ENCODE assay signal across 30 mouse cellular contexts in genomic region chrX:106951016-106951415, GRCm38 (mm10). TPM values are rescaled to one million over a fixed set of nuclear protein-coding genes. Genes with fewer than 3 reads are reported as not detected.
A peak's percentile ranks its signal among the peaks of the same experiment; 100 is the strongest.
DNase-seq lines count a peak whose midpoint lies in the region; ATAC-seq and TF ChIP-seq lines count a peak whose summit lies in the region.
"Had no signal": no experiment of that assay in that cellular context is flagged by ENCODE, and none has a peak within 500 bp of the region (broad histone marks: within the 10 kb centered on the region; RNA-seq: fewer than 3 reads in every experiment).

No protein-coding gene starts in this region.

- no peak overlapping the region for H3K4me3 ChIP-seq in heart, postnatal 0 days (ENCODE audit: low read depth, low read length)
- no peak overlapping the region for H3K4me3 ChIP-seq in midbrain, embryonic 11.5 days (ENCODE audit: low read depth, low read length)
- H3K4me3 ChIP-seq in midbrain, embryonic 16.5 days (ENCODE audit: low read depth, low read length) = no peak overlapping the region
- H3K4me3 ChIP-seq: embryonic facial prominence, embryonic 13.5 days; forebrain, embryonic 12.5 days; heart, embryonic 13.5 days; hindbrain, embryonic 13.5 days; limb, embryonic 12.5 days; liver, embryonic 15.5 days; midbrain, embryonic 15.5 days had no signal

- H3K27ac ChIP-seq in heart, postnatal 0 days (ENCODE audit: low read depth) = no peak overlapping the region; the same call in 1 of the 2 replicates
- no peak overlapping the region for H3K27ac ChIP-seq in midbrain, embryonic 11.5 days (ENCODE audit: low read depth, low read length)
- H3K27ac ChIP-seq in midbrain, embryonic 16.5 days (ENCODE audit: low read length) = no peak overlapping the region
- H3K27ac ChIP-seq: embryonic facial prominence, embryonic 13.5 days; forebrain, embryonic 12.5 days; heart, embryonic 13.5 days; hindbrain, embryonic 13.5 days; limb, embryonic 12.5 days; liver, embryonic 15.5 days; macrophage; midbrain, embryonic 15.5 days; stomach, postnatal 0 days had no signal

- H3K9ac ChIP-seq in heart, postnatal 0 days (replicated peaks; ENCODE audit: low read depth, low read length) = no peak overlapping the region
- no peak overlapping the region for H3K9ac ChIP-seq in midbrain, embryonic 11.5 days (ENCODE audit: low read length)
- no peak overlapping the region for H3K9ac ChIP-seq in midbrain, embryonic 16.5 days (ENCODE audit: low read depth, low read length)
- H3K9ac ChIP-seq: embryonic facial prominence, embryonic 13.5 days; forebrain, embryonic 12.5 days; forebrain, postnatal 0 days; heart, embryonic 13.5 days; hindbrain, embryonic 13.5 days; limb, embryonic 12.5 days; liver, embryonic 15.5 days; midbrain, embryonic 15.5 days had no signal

- H3K27me3 ChIP-seq in heart, postnatal 0 days (ENCODE audit: control insufficient read depth, insufficient read depth, low read length) = no peaks in the 10 kb centered on the region
- H3K27me3 ChIP-seq in midbrain, embryonic 11.5 days (ENCODE audit: control insufficient read depth, insufficient read depth, low read length) = no peaks in the 10 kb centered on the region
- no peaks in the 10 kb centered on the region for H3K27me3 ChIP-seq in midbrain, embryonic 16.5 days (ENCODE audit: control insufficient read depth, insufficient read depth, low read depth, low read length)
- H3K27me3 ChIP-seq: embryonic facial prominence, embryonic 13.5 days; forebrain, embryonic 12.5 days; heart, embryonic 13.5 days; hindbrain, embryonic 13.5 days; limb, embryonic 12.5 days; liver, embryonic 15.5 days; midbrain, embryonic 15.5 days had no signal

- TF ChIP-seq EP300 in heart, postnatal 0 days (IDR thresholded peaks at IDR 0.05; ENCODE audit: low read depth) = no peak

- intact Hi-C loops in heart, postnatal 25 days (cut with DNase I) = no loop called here

- 28% methylated on average over 2 of the region's 2 CpGs for whole genome bisulfite sequencing in heart, postnatal 0 days
- 19% methylated on average over 2 of the region's 2 CpGs for WGBS in midbrain, embryonic 11.5 days
- WGBS in midbrain, embryonic 16.5 days = 5% methylated on average over 2 of the region's 2 CpGs

- H3K36me3 ChIP-seq in heart, postnatal 0 days (replicated peaks; ENCODE audit: control insufficient read depth, insufficient read depth, low read length) = no peaks in the 10 kb centered on the region
- H3K36me3 ChIP-seq in midbrain, embryonic 11.5 days (ENCODE audit: control insufficient read depth, insufficient read depth, low read length) = no peaks in the 10 kb centered on the region
- H3K36me3 ChIP-seq in midbrain, embryonic 16.5 days (ENCODE audit: control insufficient read depth, insufficient read depth, low read length) = no peaks in the 10 kb centered on the region
- H3K36me3 ChIP-seq: embryonic facial prominence, embryonic 13.5 days; forebrain, embryonic 12.5 days; heart, embryonic 13.5 days; hindbrain, embryonic 13.5 days; limb, embryonic 12.5 days; liver, embryonic 15.5 days; midbrain, embryonic 15.5 days had no signal

- TF ChIP-seq CTCF in heart, postnatal 0 days (IDR thresholded peaks at IDR 0.05; ENCODE audit: low read depth) = no peak

- H3K4me1 ChIP-seq in heart, postnatal 0 days (ENCODE audit: control insufficient read depth, insufficient read depth) = no peaks in the 10 kb centered on the region
- H3K4me1 ChIP-seq in midbrain, embryonic 11.5 days (ENCODE audit: control insufficient read depth, insufficient read depth, low read length) = no peaks in the 10 kb centered on the region
- H3K4me1 ChIP-seq in midbrain, embryonic 16.5 days (ENCODE audit: control insufficient read depth, insufficient read depth, low read length) = no peaks in the 10 kb centered on the region
- H3K4me1 ChIP-seq: embryonic facial prominence, embryonic 13.5 days; forebrain, embryonic 12.5 days; heart, embryonic 13.5 days; hindbrain, embryonic 13.5 days; limb, embryonic 12.5 days; liver, embryonic 15.5 days; midbrain, embryonic 15.5 days had no signal

- peak; percentile 30; the same call in 1 of the 2 replicates for ATAC-seq in heart, postnatal 0 days (ENCODE audit: insufficient read depth, low read depth)
- peak; percentile 76; the same call in 1 of the 2 replicates for ATAC-seq in midbrain, embryonic 11.5 days (ENCODE audit: low FRiP score)
- no peak for ATAC-seq in midbrain, embryonic 16.5 days
- ATAC-seq: CD4-positive, CD25-positive, alpha-beta regulatory T cell, adult 4 months; forebrain, postnatal 0 days; inflammation-experienced regulatory T-cells, adult 6 months; midbrain, embryonic 15.5 days had no signal

- no peak overlapping the region for H3K4me2 ChIP-seq in heart, postnatal 0 days (ENCODE audit: low read depth, low read length)
- no peak overlapping the region for H3K4me2 ChIP-seq in midbrain, embryonic 11.5 days
- H3K4me2 ChIP-seq in midbrain, embryonic 16.5 days (ENCODE audit: low read length) = no peak overlapping the region
- H3K4me2 ChIP-seq: embryonic facial prominence, embryonic 13.5 days; forebrain, embryonic 12.5 days; heart, embryonic 13.5 days; hindbrain, embryonic 13.5 days; limb, embryonic 12.5 days; liver, embryonic 15.5 days; midbrain, embryonic 15.5 days had no signal

- no peaks in the 10 kb centered on the region for H3K9me3 ChIP-seq in heart, postnatal 0 days (replicated peaks; ENCODE audit: control insufficient read depth, low read length)
- H3K9me3 ChIP-seq in midbrain, embryonic 11.5 days (ENCODE audit: control insufficient read depth, low read length) = no peaks in the 10 kb centered on the region
- H3K9me3 ChIP-seq in midbrain, embryonic 16.5 days (replicated peaks; ENCODE audit: control insufficient read depth, low read length, poor library complexity, severe bottlenecking) = no peaks in the 10 kb centered on the region
- H3K9me3 ChIP-seq: embryonic facial prominence, embryonic 13.5 days; forebrain, embryonic 12.5 days; heart, embryonic 13.5 days; hindbrain, embryonic 13.5 days; limb, embryonic 12.5 days; liver, embryonic 15.5 days; midbrain, embryonic 15.5 days had no signal

- DNase-seq in heart, postnatal 0 days (ENCODE audit: low spot score) = no peak
- no peak for DNase-seq in heart, postnatal 25 days (ENCODE audit: low spot score)
- DNase-seq in midbrain, embryonic 11.5 days (ENCODE audit: low spot score, missing footprints) = no peak
- DNase-seq in embryo, embryonic 11 days = peak; percentile 3
- DNase-seq in urinary bladder, postnatal 14 days (ENCODE audit: low spot score) = no peak
- DNase-seq in spleen, adult 18-20 months = no peak
- DNase-seq: adrenal gland, postnatal 25 days; cerebellum, adult 11-12 months; cerebellum, postnatal 10 days; forebrain, postnatal 0 days; gastrocnemius, postnatal 10 days; heart, postnatal 14 days; kidney, adult 11 months; kidney, postnatal 14 days; right cerebral cortex, adult 18-20 months; thymus, adult 18-20 months; thymus, postnatal 25 days had no signal

RNA-seq across cellular contexts. Expression of gene Lpar4, which starts 30.6 kb away (rescaled TPM):
- 9.3 and 16.9 TPM in 2 replicates for total RNA-seq in heart, postnatal 0 days (2014; rRNA removed; ENCODE audit: low replicate concordance)
- 10.0 and 10.2 TPM in 2 replicates for polyA plus RNA-seq in heart, postnatal 0 days (2015; fragmentation: Nextera tagmentation; extraction: Ambion mirVana)
- 1 to 10 TPM; 1.6 to 2.3 TPM for total RNA-seq in heart, postnatal 25 days (2021)
- polyA plus RNA-seq in midbrain, embryonic 11.5 days (2014; fragmentation: Nextera tagmentation; extraction: Ambion mirVana) = 21.2 and 22.4 TPM in 2 replicates
- 4.9 and 5.1 TPM in 2 replicates for polyA plus RNA-seq in midbrain, embryonic 16.5 days (2015; fragmentation: Nextera tagmentation; extraction: Ambion mirVana)
- total RNA-seq: megakaryocyte-erythroid progenitor cell, adult 5-6 weeks had no signal
- polyA plus RNA-seq: CD4-positive, CD25-positive, alpha-beta regulatory T cell, adult 4 months; inflammation-experienced regulatory T-cells, adult 6 months; macrophage had no signal
